Mouse (Mus musculus): ENCODE measurements around the gene Gla. TPM values are rescaled to one million over a fixed set of nuclear protein-coding genes. Genes with fewer than 3 reads are reported as not detected.
"Not testable (repeated sequence)": the region's sequence is repeated elsewhere in the genome, so short reads cannot be mapped to it uniquely, and the experiment has no call there.

Gla gene
- polyA plus RNA-seq, 1 experiment, result 6.2 TPM

DNA sequence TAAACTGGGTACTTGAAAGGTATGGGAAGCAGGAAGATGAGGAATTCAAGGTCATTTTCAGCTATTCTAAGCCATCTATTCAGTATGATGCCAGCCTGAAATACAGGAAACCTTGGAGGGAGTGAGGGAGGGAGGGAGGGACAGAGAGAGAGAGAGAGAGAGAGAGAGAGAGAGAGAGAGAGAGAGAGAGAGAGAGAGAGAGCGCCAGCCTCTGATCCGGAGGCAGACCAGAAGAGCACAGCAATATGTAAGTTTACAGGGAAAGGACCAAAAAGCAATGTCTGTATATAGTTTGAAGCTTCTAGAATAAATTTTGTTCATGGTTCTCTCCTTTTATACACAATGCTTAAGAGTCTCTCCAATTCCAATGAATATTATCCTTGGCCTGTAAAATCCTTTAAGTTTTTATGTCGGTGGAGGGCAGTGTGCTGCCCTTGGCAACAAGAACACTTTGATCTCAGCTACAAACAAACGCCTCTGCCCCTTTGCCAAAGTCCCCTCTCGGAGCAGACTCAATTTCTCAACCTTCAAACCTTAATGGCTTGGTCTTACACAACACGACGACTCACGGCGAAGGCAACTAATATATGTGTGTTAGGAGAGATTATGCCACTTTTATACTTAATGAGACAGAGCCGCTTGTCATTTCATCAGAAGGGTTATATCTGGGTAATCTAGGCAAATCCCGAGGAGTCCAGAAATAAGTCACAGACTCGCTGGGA is 60.4 kb downstream of the Gla start:
- Histone ChIP-seq H3K36me3 (ENCODE audit: control insufficient read depth, insufficient read depth) (no peaks in the 10 kb centered on the region), H3ac (ENCODE audit: control insufficient read depth, insufficient read length) (peak overlapping the region; percentile 89), H3K79me2 (ENCODE audit: control insufficient read depth, insufficient read depth) (peaks cover 24% of the 10 kb centered on the region), H3K4me2 (ENCODE audit: low read depth) (peak overlapping the region; percentile 61), H3K27me3 (ENCODE audit: control insufficient read depth, insufficient read depth, insufficient read length) (no peaks in the 10 kb centered on the region), H3K4me3 (peak overlapping the region; percentile 66)
- no peak for TF ChIP-seq POLR2A (IDR thresholded peaks at IDR 0.05; ENCODE audit: insufficient read length, low read depth)

- not testable (repeated sequence) for H3K36me3 ChIP-seq (ENCODE audit: control insufficient read depth, insufficient read depth); H3ac ChIP-seq (ENCODE audit: control insufficient read depth, insufficient read length); H3K27me3 ChIP-seq (ENCODE audit: control insufficient read depth, insufficient read depth, insufficient read length)
- Histone ChIP-seq H3K79me2 (ENCODE audit: control insufficient read depth, insufficient read depth) (peaks cover 24% of the 10 kb centered on the region), H3K4me2 (ENCODE audit: low read depth) (peak overlapping the region; percentile 61), H3K4me3 (peak overlapping the region; percentile 66)
These were observed 61.1 kb downstream of the Gla start for GRCm38 (mm10) chrX:134539795-134540194.

Other genes starting within 250 kb of the Gla start
- gene Drp2, start 196.6 kb downstream of the Gla start, polyA plus RNA-seq (2012; fragmentation: generic; extraction: Trizol), result 8.0 TPM
- 0.41 TPM for gene Taf7l, start 124.6 kb downstream of the Gla start, polyA plus RNA-seq (2012; fragmentation: generic; extraction: Trizol)
- 24.1 TPM for gene Timm8a1, start 59.3 kb downstream of the Gla start, polyA plus RNA-seq (2012; fragmentation: generic; extraction: Trizol)
- not detected for gene Btk, start 17.6 kb downstream of the Gla start, polyA plus RNA-seq (2012; fragmentation: generic; extraction: Trizol)
- gene Rpl36a, start 15.5 kb downstream of the Gla start, polyA plus RNA-seq (2012; fragmentation: generic; extraction: Trizol), result 1,272 TPM
- 24.6 TPM for gene Hnrnph2, start 54 bp upstream of the Gla start, polyA plus RNA-seq (2012; fragmentation: generic; extraction: Trizol)
- 4.0 TPM for gene Armcx4, start 85.4 kb upstream of the Gla start, polyA plus RNA-seq (2012; fragmentation: generic; extraction: Trizol)
- gene Armcx1, start 116.8 kb upstream of the Gla start, polyA plus RNA-seq (2012; fragmentation: generic; extraction: Trizol), result 6.0 TPM
- gene Armcx6, start 150.3 kb upstream of the Gla start, polyA plus RNA-seq (2012; fragmentation: generic; extraction: Trizol), result 6.7 TPM
- 24.2 TPM for gene Armcx3, start 155.5 kb upstream of the Gla start, polyA plus RNA-seq (2012; fragmentation: generic; extraction: Trizol)
- gene Armcx2, start 208.1 kb upstream of the Gla start, polyA plus RNA-seq (2012; fragmentation: generic; extraction: Trizol), result 49.4 TPM

All from myocyte (in vitro differentiated cells).